Mouse (Mus musculus) liver, postnatal 0 days (tissue): ENCODE results near the gene Parp1. TPM values are rescaled to one million over a fixed set of nuclear protein-coding genes. Genes with fewer than 3 reads are reported as not detected.

Experiments used
- ATAC-seq: fragments of 200-750 bp; cut with Nextera tagmentation; 2 replicates; pipeline ENCODE4 v1.8.0; 2017; ENCODE audit warnings: mild to moderate bottlenecking, moderate library complexity
- DNase-seq: peaks from one replicate; pipeline ENCODE4 v3.0.0-alpha.2; 2016
- H3K27ac ChIP-seq: fragments of 300-500 bp; sonication (generic); 2 replicates; pipeline ENCODE4 v1.5.1; 2014; ENCODE audit warnings: antibody characterized with exemption, moderate library complexity, mild to moderate bottlenecking, low read depth
- H3K27me3 ChIP-seq: fragments of 300-500 bp; sonication (generic); 2 replicates; pipeline ENCODE4 v1.6.1; 2014; ENCODE audit warnings: low read length, control low read depth, mixed read lengths; ENCODE audit not compliant: insufficient read depth
- H3K36me3 ChIP-seq: fragments of 300-500 bp; sonication (generic); replicated peaks from 2 replicates; pipeline ENCODE4 v1.6.1; 2014; ENCODE audit warnings: mild to moderate bottlenecking, control low read depth, low read length, moderate library complexity, mixed read lengths; ENCODE audit not compliant: insufficient read depth
- H3K4me1 ChIP-seq: fragments of 300-500 bp; sonication (generic); 2 replicates; pipeline ENCODE4 v1.6.1; 2014; ENCODE audit warnings: antibody characterized with exemption, mild to moderate bottlenecking, control low read depth; ENCODE audit not compliant: insufficient read depth
- H3K4me2 ChIP-seq: fragments of 300-500 bp; sonication (generic); 2 replicates; pipeline ENCODE4 v1.6.1; 2014; ENCODE audit warnings: low read depth, mild to moderate bottlenecking, low read length, moderate library complexity, mixed read lengths
- H3K4me3 ChIP-seq: fragments of 300-500 bp; sonication (generic); 2 replicates; pipeline ENCODE4 v1.5.1; 2014; ENCODE audit warnings: low read depth, low read length
- H3K9ac ChIP-seq: fragments of 300-500 bp; sonication (generic); replicated peaks from 2 replicates; pipeline ENCODE4 v1.6.1; 2014; ENCODE audit warnings: mild to moderate bottlenecking, moderate library complexity
- H3K9me3 ChIP-seq: fragments of 300-500 bp; sonication (generic); 2 replicates; pipeline ENCODE4 v1.6.1; 2016; ENCODE audit warnings: mild to moderate bottlenecking, control low read depth, low read length, mixed read lengths
- CTCF ChIP-seq: sonication (generic); IDR thresholded peaks from 2 replicates; pipeline ENCODE4 v1.5.1; 2016; ENCODE audit warnings: antibody characterized with exemption, low read depth
- EP300 ChIP-seq: IDR thresholded peaks from 2 replicates; pipeline ENCODE4 v1.6.1; 2016; ENCODE audit warnings: antibody characterized with exemption, low read depth, mild to moderate bottlenecking
- WGBS: fragments of 180-500 bp; shearing (Covaris S2); extraction: QIAGEN DNeasy Blood & Tissue Kit; methylation state at CpG from one replicate; pipeline ENCODE4 v1.1.7; 2014; ENCODE audit not compliant: insufficient replicate concordance; 5-methylcytosine and 5-hydroxymethylcytosine counted together
- polyA plus RNA-seq: library from polyadenylated mRNA; unstranded; fragments of >200 nt; fragmentation: Nextera tagmentation; extraction: Ambion mirVana; gene quantifications from 2 replicates; pipeline ENCODE4 v1.2.1, GENCODE M21; 2015

The Parp1 gene
- polyA plus RNA-seq, 1 experiment from 2014 or later = 23.3 TPM

- no peak overlapping the region for H3K9ac ChIP-seq
- no peaks in the 10 kb centered on the region for H3K9me3 ChIP-seq
- H3K4me1 ChIP-seq = no peaks in the 10 kb centered on the region
- peak overlapping the region; percentile 74 for H3K27ac ChIP-seq
- peaks cover 87% of the 10 kb centered on the region for H3K36me3 ChIP-seq
- no peaks in the 10 kb centered on the region for H3K27me3 ChIP-seq
- TF ChIP-seq CTCF (no peak), EP300 (no peak)
- DNase-seq (peak; percentile 38), ATAC-seq (peak; percentile 25; the same call in 1 of the 2 replicates)
- 66% methylated on average over 17 of the region's 17 CpGs for WGBS
- no peak overlapping the region for H3K4me3 ChIP-seq
- H3K4me2 ChIP-seq = no peak overlapping the region
These were observed 19.2 kb downstream of the Parp1 start for GRCm38 (mm10) chr1:180587792-180588442.

DNA sequence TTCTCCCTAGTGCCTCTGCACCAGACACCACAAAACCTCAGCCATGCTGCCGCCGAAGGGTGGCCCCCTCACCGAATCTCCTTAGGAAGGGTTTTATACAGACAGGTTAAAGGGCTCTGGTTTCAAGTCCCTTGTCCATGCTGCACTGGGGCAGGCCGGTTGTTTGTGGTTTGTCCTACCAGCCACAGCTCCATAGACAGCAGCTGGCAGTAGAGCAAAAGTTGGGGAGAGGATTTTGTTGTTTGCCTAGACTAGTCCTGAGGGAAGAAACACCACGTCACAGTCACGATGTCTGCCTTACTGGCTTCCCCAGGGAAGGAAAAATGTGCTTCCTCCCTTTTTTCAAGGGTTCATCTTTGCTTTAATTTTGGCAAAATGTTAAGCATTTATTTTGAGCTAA is 31.9 kb downstream of the Parp1 start:
- Histone ChIP-seq H3K27me3 (no peaks in the 10 kb centered on the region), H3K4me3 (no peak overlapping the region), H3K9ac (no peak overlapping the region), H3K4me1 (no peaks in the 10 kb centered on the region), H3K36me3 (peaks cover 51% of the 10 kb centered on the region), H3K4me2 (no peak overlapping the region), H3K9me3 (no peaks in the 10 kb centered on the region), H3K27ac (no peak overlapping the region)
- no peak for ATAC-seq
- no peak for TF ChIP-seq CTCF
- no peak for TF ChIP-seq EP300
- DNase-seq = no peak
- WGBS = 56% methylated on average over 6 of the region's 6 CpGs

DNA sequence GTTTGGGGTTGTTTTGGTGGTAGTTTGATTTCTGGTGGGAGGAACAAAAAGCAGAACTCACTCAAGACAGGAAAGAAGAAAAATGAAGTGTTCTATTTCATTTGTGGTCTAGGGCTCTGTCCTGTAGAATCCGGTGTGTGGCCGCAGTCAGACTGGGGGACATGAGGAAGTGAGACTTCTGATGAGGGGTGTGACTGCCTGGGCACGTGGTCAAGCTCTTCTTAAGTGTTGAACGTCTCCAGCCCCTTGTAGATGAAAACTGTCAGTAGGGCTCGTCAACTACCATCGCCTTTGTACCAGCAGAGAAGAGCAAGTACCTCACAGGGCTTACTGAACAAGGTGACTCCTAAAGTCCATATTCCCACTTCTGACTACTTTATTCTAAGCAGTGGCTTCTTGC is 33.1 kb downstream of the Parp1 start:
- DNase-seq = peak; percentile 38
- peak overlapping the region; percentile 50; the same call in 1 of the 2 replicates for H3K27ac ChIP-seq
- no peak overlapping the region for H3K4me3 ChIP-seq
- H3K27me3 ChIP-seq = no peaks in the 10 kb centered on the region
- H3K9me3 ChIP-seq = no peaks in the 10 kb centered on the region
- WGBS = 40% methylated on average over 6 of the region's 6 CpGs
- no peaks in the 10 kb centered on the region for H3K4me1 ChIP-seq
- TF ChIP-seq CTCF = no peak
- TF ChIP-seq EP300 = no peak
- no peak overlapping the region for H3K9ac ChIP-seq
- H3K36me3 ChIP-seq = peaks cover 43% of the 10 kb centered on the region
- ATAC-seq = peak; percentile 44; the same call in 1 of the 2 replicates
- H3K4me2 ChIP-seq = no peak overlapping the region

GRCm38 (mm10) chr1:180604579-180604978 is 35.9 kb downstream of the Parp1 start:
- H3K4me3 ChIP-seq = no peak overlapping the region
- ATAC-seq (no peak), DNase-seq (no peak)
- TF ChIP-seq EP300 (no peak), CTCF (no peak)
- no peaks in the 10 kb centered on the region for H3K9me3 ChIP-seq
- H3K9ac ChIP-seq = no peak overlapping the region
- 66% methylated on average over 4 of the region's 4 CpGs for WGBS
- no peak overlapping the region for H3K27ac ChIP-seq
- peaks cover 19% of the 10 kb centered on the region for H3K36me3 ChIP-seq
- H3K4me1 ChIP-seq = no peaks in the 10 kb centered on the region
- H3K27me3 ChIP-seq = no peaks in the 10 kb centered on the region
- no peak overlapping the region for H3K4me2 ChIP-seq

- no peaks in the 10 kb centered on the region for H3K9me3 ChIP-seq
- TF ChIP-seq EP300 (no peak), CTCF (no peak)
- H3K9ac ChIP-seq = no peak overlapping the region
- H3K4me3 ChIP-seq = no peak overlapping the region
- no peak overlapping the region for H3K4me2 ChIP-seq
- peaks cover 6% of the 10 kb centered on the region for H3K36me3 ChIP-seq
- no peak overlapping the region for H3K27ac ChIP-seq
- no peak for ATAC-seq
- H3K27me3 ChIP-seq = no peaks in the 10 kb centered on the region
- no peaks in the 10 kb centered on the region for H3K4me1 ChIP-seq
- DNase-seq = no peak
- 41% methylated on average over 3 of the region's 3 CpGs for WGBS
These were observed 37.4 kb downstream of the Parp1 start for GRCm38 (mm10) chr1:180606106-180606505.

- Histone ChIP-seq H3K4me1 (no peaks in the 10 kb centered on the region), H3K9ac (no peak overlapping the region), H3K4me3 (no peak overlapping the region), H3K9me3 (no peaks in the 10 kb centered on the region), H3K4me2 (no peak overlapping the region), H3K27me3 (no peaks in the 10 kb centered on the region), H3K36me3 (peaks cover 5% of the 10 kb centered on the region), H3K27ac (no peak overlapping the region)
- ATAC-seq (no peak), DNase-seq (no peak)
- 68% methylated on average over 10 of the region's 10 CpGs for WGBS
- TF ChIP-seq CTCF (no peak), EP300 (no peak)
These were observed 38.3 kb downstream of the Parp1 start for GRCm38 (mm10) chr1:180606796-180607577.
